Mouse (Mus musculus): ENCODE data around the gene Vegfa. TPM values are rescaled to one million over a fixed set of nuclear protein-coding genes. Genes with fewer than 3 reads are reported as not detected.

The Vegfa gene
- 87.9 TPM for polyA plus RNA-seq (2015; fragmentation: Illumina TruSeq; extraction: RNeasy Lipid Tissue Mini Kit (QIAGEN cat#74804); ENCODE audit: insufficient read depth, low read depth, low replicate concordance)

DNA sequence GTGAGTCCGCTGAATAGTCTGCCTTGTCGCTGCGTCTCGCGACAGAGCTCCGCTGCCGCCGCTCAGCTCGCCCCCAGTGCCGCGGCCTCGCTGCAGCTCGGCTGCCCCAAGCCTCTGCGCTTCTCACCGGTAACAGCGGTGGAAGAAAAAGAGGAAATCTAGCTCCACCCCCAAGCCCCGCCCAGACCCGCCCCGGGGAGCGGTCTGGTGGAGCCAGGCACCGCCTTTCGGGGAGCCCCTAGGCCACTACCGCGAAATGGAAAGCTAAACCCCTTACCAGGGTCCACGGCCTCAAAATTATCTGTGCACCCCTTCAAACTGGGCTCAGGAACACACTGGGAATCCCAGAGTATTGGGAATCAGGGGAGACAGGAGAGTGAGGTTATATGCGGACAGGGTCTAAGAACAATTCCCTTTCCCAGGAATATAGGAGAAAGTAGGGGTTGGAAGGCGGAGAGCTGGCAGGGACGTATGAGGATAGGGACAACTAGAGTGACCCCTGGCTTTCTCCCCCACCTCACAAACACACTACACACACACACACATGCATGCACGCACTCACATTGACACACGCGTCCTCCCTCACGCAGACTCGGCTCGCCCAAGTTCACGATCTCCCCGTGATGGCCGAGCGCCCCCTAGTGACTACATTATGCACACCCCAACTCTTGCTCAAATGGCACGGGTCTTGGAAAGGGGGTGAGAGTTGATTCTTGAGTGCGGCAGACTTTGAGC lies at the start of gene Vegfa:
Gene Vegfa (minus strand): TSS at position 113 of the 735 bp plus-strand sequence.

Other genes starting within 250 kb of the Vegfa start
- gene Mrps18a, start 78.6 kb upstream of the Vegfa start, polyA plus RNA-seq (2015; fragmentation: Illumina TruSeq; extraction: RNeasy Lipid Tissue Mini Kit (QIAGEN cat#74804); ENCODE audit: insufficient read depth, low read depth, low replicate concordance): 27.5 TPM
- 4.6 TPM for gene Rsph9, start 111.8 kb upstream of the Vegfa start, polyA plus RNA-seq (2015; fragmentation: Illumina TruSeq; extraction: RNeasy Lipid Tissue Mini Kit (QIAGEN cat#74804); ENCODE audit: insufficient read depth, low read depth, low replicate concordance)
- 3.8 TPM for gene Mad2l1bp, start 121.2 kb upstream of the Vegfa start, polyA plus RNA-seq (2015; fragmentation: Illumina TruSeq; extraction: RNeasy Lipid Tissue Mini Kit (QIAGEN cat#74804); ENCODE audit: insufficient read depth, low read depth, low replicate concordance)
- gene Gtpbp2, start 128.7 kb upstream of the Vegfa start, polyA plus RNA-seq (2015; fragmentation: Illumina TruSeq; extraction: RNeasy Lipid Tissue Mini Kit (QIAGEN cat#74804); ENCODE audit: insufficient read depth, low read depth, low replicate concordance): 40.3 TPM
- gene Polh, start 170.3 kb upstream of the Vegfa start, polyA plus RNA-seq (2015; fragmentation: Illumina TruSeq; extraction: RNeasy Lipid Tissue Mini Kit (QIAGEN cat#74804); ENCODE audit: insufficient read depth, low read depth, low replicate concordance): 1.7 TPM
- 7.0 TPM for gene Xpo5, start 170.4 kb upstream of the Vegfa start, polyA plus RNA-seq (2015; fragmentation: Illumina TruSeq; extraction: RNeasy Lipid Tissue Mini Kit (QIAGEN cat#74804); ENCODE audit: insufficient read depth, low read depth, low replicate concordance)
- 10.2 TPM for gene Polr1c, start 215.7 kb upstream of the Vegfa start, polyA plus RNA-seq (2015; fragmentation: Illumina TruSeq; extraction: RNeasy Lipid Tissue Mini Kit (QIAGEN cat#74804); ENCODE audit: insufficient read depth, low read depth, low replicate concordance)
- 50.0 TPM for gene Yipf3, start 215.7 kb upstream of the Vegfa start, polyA plus RNA-seq (2015; fragmentation: Illumina TruSeq; extraction: RNeasy Lipid Tissue Mini Kit (QIAGEN cat#74804); ENCODE audit: insufficient read depth, low read depth, low replicate concordance)
- 3.1 TPM for gene Lrrc73, start 221.2 kb upstream of the Vegfa start, polyA plus RNA-seq (2015; fragmentation: Illumina TruSeq; extraction: RNeasy Lipid Tissue Mini Kit (QIAGEN cat#74804); ENCODE audit: insufficient read depth, low read depth, low replicate concordance)

All from pancreas, adult 10 weeks (tissue).